In the genomic region with DNA sequence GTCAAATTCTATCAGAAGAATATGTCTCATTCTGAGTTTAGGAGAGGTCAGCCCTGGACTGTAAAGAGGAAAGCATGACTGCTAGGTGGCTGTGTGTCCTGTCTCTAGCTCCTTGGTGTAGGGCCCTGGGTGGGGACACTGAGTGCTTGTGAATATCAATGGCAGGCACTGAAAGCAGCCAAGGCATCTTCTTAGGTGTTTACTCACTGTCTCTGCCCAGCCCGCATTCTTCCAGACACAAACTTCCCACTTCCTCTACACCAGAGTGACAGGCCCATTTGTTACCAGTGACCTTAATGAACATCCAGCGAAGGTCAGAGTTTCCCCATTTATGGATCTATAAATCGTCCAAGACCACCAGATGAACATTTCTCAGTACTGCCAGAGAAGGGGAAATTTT, we compare ENCODE assay signal across 24 mouse cellular contexts.
DNase-seq lines count a peak whose midpoint lies in the region; ATAC-seq and TF ChIP-seq lines count a peak whose summit lies in the region.
"Had no signal": no experiment of that assay in that cellular context is flagged by ENCODE, and none has a peak within 500 bp of the region (broad histone marks: within the 10 kb centered on the region; RNA-seq: fewer than 3 reads in every experiment).

No protein-coding gene starts in this region.

- in situ Hi-C loops in ES-E14 (cut with MboI; ENCODE audit: low sequenced_read_pairs in 2 of 2, unreplicated experiment in 2 of 2) = no loop called here

- DNase-seq in A20 (ENCODE audit: low read depth, low spot score) (peak; percentile 33), ES-E14 (ENCODE audit: low read depth, low spot score) (peak; percentile 29)
- peak; percentile 50 for DNase-seq in embryo, embryonic 10.5 days (ENCODE audit: low spot score)
- peak; percentile 32 for DNase-seq in limb, embryonic 10.5 days (ENCODE audit: low spot score)
- no peak for DNase-seq in lung, postnatal 14 days
- no peak for DNase-seq in kidney, adult 11 months
- DNase-seq in c-Kit-positive CD71-positive TER-119-positive erythroid progenitor cells, embryonic 14.5 days (ENCODE audit: low spot score) = no peak
- DNase-seq: adrenal gland, adult 8-10 months; adrenal gland, postnatal 36 days; cerebellum, adult 11-12 months; cerebellum, adult 9-10 months; cerebellum, postnatal 25 days; gastrocnemius, postnatal 14 days; heart, adult 2 months; heart, postnatal 14 days had no signal

- no peaks in the 10 kb centered on the region for H3K9me3 ChIP-seq in ES-E14 (ENCODE audit: control insufficient read depth, insufficient read depth, low read depth, low read length)
- no peaks in the 10 kb centered on the region for H3K9me3 ChIP-seq in limb, embryonic 10.5 days (replicated peaks)
- H3K9me3 ChIP-seq in liver, embryonic 12.5 days (replicated peaks) = no peaks in the 10 kb centered on the region
- H3K9me3 ChIP-seq: embryonic facial prominence, embryonic 12.5 days; heart, embryonic 15.5 days; hindbrain, embryonic 10.5 days; intestine, embryonic 15.5 days had no signal

- no peak overlapping the region for H3K9ac ChIP-seq in ES-E14 (ENCODE audit: insufficient read depth, low read depth, low read length, poor library complexity, severe bottlenecking)
- no peak overlapping the region for H3K9ac ChIP-seq in liver, embryonic 12.5 days
- H3K9ac ChIP-seq: embryonic facial prominence, embryonic 12.5 days; heart, embryonic 15.5 days; hindbrain, embryonic 14.5 days; intestine, embryonic 15.5 days had no signal

- WGBS in limb, embryonic 10.5 days = 21% methylated on average over 3 of the region's 3 CpGs
- WGBS in liver, embryonic 12.5 days (ENCODE audit: insufficient replicate concordance) = 45% methylated on average over 3 of the region's 3 CpGs

- H3K4me1 ChIP-seq in ES-E14 (ENCODE audit: control insufficient read depth in 2 of 2, insufficient read depth in 2 of 2, low read length in 2 of 2, poor library complexity in 1 of 2) = peaks cover 4 to 5% of the 10 kb centered on the region in 2 experiments; a peak in 1 of 4 replicates
- peaks cover 10% of the 10 kb centered on the region for H3K4me1 ChIP-seq in limb, embryonic 10.5 days
- H3K4me1 ChIP-seq in liver, embryonic 12.5 days = no peaks in the 10 kb centered on the region
- H3K4me1 ChIP-seq: embryonic facial prominence, embryonic 12.5 days; heart, embryonic 15.5 days; hindbrain, embryonic 10.5 days; intestine, embryonic 15.5 days had no signal

- no peaks in the 10 kb centered on the region for H3K27me3 ChIP-seq in limb, embryonic 10.5 days (ENCODE audit: low read depth, poor library complexity, severe bottlenecking)
- no peaks in the 10 kb centered on the region for H3K27me3 ChIP-seq in liver, embryonic 12.5 days (replicated peaks)
- H3K27me3 ChIP-seq: CH12.LX; embryonic facial prominence, embryonic 12.5 days; heart, embryonic 15.5 days; intestine, embryonic 15.5 days had no signal

- no peak for ATAC-seq in liver, embryonic 12.5 days
- ATAC-seq: forebrain, embryonic 16.5 days; intestine, embryonic 15.5 days had no signal

- no peak overlapping the region for H3K27ac ChIP-seq in ES-E14 (ENCODE audit: insufficient read depth, low read depth, low read length, poor library complexity, severe bottlenecking)
- H3K27ac ChIP-seq in limb, embryonic 10.5 days = no peak overlapping the region
- H3K27ac ChIP-seq in liver, embryonic 12.5 days = no peak overlapping the region
- H3K27ac ChIP-seq: embryonic facial prominence, embryonic 12.5 days; heart, adult 2 months; heart, embryonic 15.5 days; hindbrain, embryonic 10.5 days; hindbrain, embryonic 14.5 days; intestine, embryonic 15.5 days had no signal

- no peak overlapping the region for H3K4me3 ChIP-seq in ES-E14 (ENCODE audit: insufficient read depth in 1 of 2, low read depth in 1 of 2, low read length in 2 of 2, poor library complexity in 1 of 2, severe bottlenecking in 1 of 2)
- no peak overlapping the region for H3K4me3 ChIP-seq in limb, embryonic 10.5 days
- no peak overlapping the region for H3K4me3 ChIP-seq in liver, embryonic 12.5 days
- H3K4me3 ChIP-seq: embryonic facial prominence, embryonic 12.5 days; heart, adult 2 months; heart, embryonic 15.5 days; hindbrain, embryonic 10.5 days; intestine, embryonic 15.5 days had no signal

- H3K4me2 ChIP-seq in liver, embryonic 12.5 days = no peak overlapping the region
- H3K4me2 ChIP-seq: embryonic facial prominence, embryonic 12.5 days; heart, embryonic 11.5 days; heart, embryonic 15.5 days; hindbrain, embryonic 14.5 days; intestine, embryonic 15.5 days had no signal

- no peaks in the 10 kb centered on the region for H3K36me3 ChIP-seq in ES-E14 (ENCODE audit: control insufficient read depth, insufficient read depth, low read length, poor library complexity, severe bottlenecking)
- no peaks in the 10 kb centered on the region for H3K36me3 ChIP-seq in limb, embryonic 10.5 days
- no peaks in the 10 kb centered on the region for H3K36me3 ChIP-seq in liver, embryonic 12.5 days
- H3K36me3 ChIP-seq: embryonic facial prominence, embryonic 12.5 days; heart, embryonic 15.5 days; hindbrain, embryonic 10.5 days; intestine, embryonic 15.5 days had no signal

TF ChIP-seq in ES-E14, 5 proteins besides CTCF, POLR2A, EP300 and RAD21:
- TF ChIP-seq ZNF384 (IDR thresholded peaks at IDR 0.05; ENCODE audit: low read depth, low read length) = no peak
- TF ChIP-seq HCFC1 (IDR thresholded peaks at IDR 0.05; ENCODE audit: borderline replicate concordance, insufficient read depth, low read length) = no peak
- no peak for TF ChIP-seq MAFK (IDR thresholded peaks at IDR 0.05; ENCODE audit: insufficient read depth, low read depth, low read length)
- TF ChIP-seq ZC3H11A (IDR thresholded peaks at IDR 0.05; ENCODE audit: borderline replicate concordance, low read depth, low read length) = no peak
- no peak for TF ChIP-seq CHD2 (IDR thresholded peaks at IDR 0.05; ENCODE audit: low read depth, low read length)
TF ChIP-seq in ES-E14: peak in this region for 0.

Comparison
In these comparisons a context has a peak if more than half of its experiments do, and no peak if none do; other contexts are left out.
1. DNase-seq: peak in A20 (single experiment), ES-E14 (single experiment), embryo, embryonic 10.5 days (single experiment) and limb, embryonic 10.5 days (single experiment); none in lung, postnatal 14 days (single experiment), kidney, adult 11 months (single experiment) and c-Kit-positive CD71-positive TER-119-positive erythroid progenitor cells, embryonic 14.5 days (single experiment).